ENCODE assay signal across 8 mouse cellular contexts in the genomic region with DNA sequence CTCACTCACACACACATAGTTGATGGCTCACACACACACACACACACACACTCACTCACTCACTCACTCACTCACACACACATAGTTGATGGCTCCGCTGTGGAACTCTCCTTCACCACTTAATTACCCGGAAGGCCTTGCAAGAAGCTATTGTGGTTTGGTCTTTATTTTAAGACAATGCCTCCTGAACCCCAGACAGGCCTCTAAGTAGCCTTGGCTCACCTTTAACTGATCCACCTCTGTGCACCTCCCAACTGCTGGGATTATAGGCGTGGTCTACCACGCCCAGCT. TPM values are rescaled to one million over a fixed set of nuclear protein-coding genes. Genes with fewer than 3 reads are reported as not detected.
DNase-seq lines count a peak whose midpoint lies in the region; ATAC-seq and TF ChIP-seq lines count a peak whose summit lies in the region.

No protein-coding gene starts in this region.

- TF ChIP-seq POLR2A in spleen, adult 2 months (IDR thresholded peaks at IDR 0.05; ENCODE audit: low read depth, low read length) = no peak
- TF ChIP-seq POLR2A in embryonic fibroblast, embryonic 13.5 days (IDR thresholded peaks at IDR 0.05; ENCODE audit: low read depth, low read length) = no peak

- DNase-seq in spleen, adult 2 months (ENCODE audit: low read depth in 1 of 2, low spot score in 2 of 2) = no peak
- no peak for DNase-seq in spleen, postnatal 4 days (ENCODE audit: low spot score in 2 of 2)
- DNase-seq in ovary, adult 18-20 months (ENCODE audit: low spot score) = no peak
- DNase-seq in gastrocnemius, postnatal 4 days (ENCODE audit: low spot score in 2 of 2) = no peak
- no peak for DNase-seq in left cerebral cortex, postnatal 36 days (ENCODE audit: low spot score in 2 of 2)

- H3K27ac ChIP-seq in spleen, adult 2 months (ENCODE audit: insufficient read depth, low read length) = no peak overlapping the region; the same call in 1 of the 2 replicates
- no peak overlapping the region for H3K27ac ChIP-seq in embryonic fibroblast, embryonic 13.5 days (ENCODE audit: insufficient read depth, low read length)
- H3K27ac ChIP-seq in limb, embryonic 15.5 days = no peak overlapping the region
- H3K27ac ChIP-seq in stomach, embryonic 14.5 days (ENCODE audit: low read length) = no peak overlapping the region

- no peaks in the 10 kb centered on the region for H3K9me3 ChIP-seq in limb, embryonic 15.5 days
- H3K9me3 ChIP-seq in stomach, embryonic 14.5 days (ENCODE audit: control insufficient read depth, low read depth, low read length) = no peaks in the 10 kb centered on the region

- no peaks in the 10 kb centered on the region for H3K36me3 ChIP-seq in spleen, adult 2 months (ENCODE audit: control insufficient read depth, insufficient read depth, low read length)
- H3K36me3 ChIP-seq in limb, embryonic 15.5 days = no peaks in the 10 kb centered on the region
- no peaks in the 10 kb centered on the region for H3K36me3 ChIP-seq in stomach, embryonic 14.5 days (ENCODE audit: control insufficient read depth, insufficient read depth, low read length)

- no peak overlapping the region for H3K9ac ChIP-seq in limb, embryonic 15.5 days
- H3K9ac ChIP-seq in stomach, embryonic 14.5 days (replicated peaks; ENCODE audit: low read depth, low read length) = no peak overlapping the region; the same call in 1 of the 2 replicates

- no peak for TF ChIP-seq CTCF in spleen, adult 2 months (IDR thresholded peaks at IDR 0.05; ENCODE audit: extremely low read depth, insufficient read depth, insufficient read length, insufficient replicate concordance)
- TF ChIP-seq CTCF in embryonic fibroblast, embryonic 13.5 days (IDR thresholded peaks at IDR 0.05; ENCODE audit: borderline replicate concordance, insufficient read depth, low read length) = no peak

- H3K4me3 ChIP-seq in spleen, adult 2 months (ENCODE audit: extremely low read depth, insufficient read depth, insufficient read length) = peak overlapping the region; percentile 91
- peak overlapping the region; percentile 77 for H3K4me3 ChIP-seq in embryonic fibroblast, embryonic 13.5 days (ENCODE audit: insufficient read depth, low read length)
- H3K4me3 ChIP-seq in limb, embryonic 15.5 days = peak overlapping the region; percentile 68
- H3K4me3 ChIP-seq in stomach, embryonic 14.5 days (ENCODE audit: low read depth, low read length) = peak overlapping the region; percentile 66

- H3K4me1 ChIP-seq in spleen, adult 2 months (ENCODE audit: control insufficient read depth, insufficient read depth, insufficient read length) = no peaks in the 10 kb centered on the region; the same call in 1 of the 2 replicates
- H3K4me1 ChIP-seq in embryonic fibroblast, embryonic 13.5 days (ENCODE audit: control insufficient read depth, insufficient read depth, low read length) = no peaks in the 10 kb centered on the region
- H3K4me1 ChIP-seq in limb, embryonic 15.5 days = peaks cover 20% of the 10 kb centered on the region
- peaks cover 6% of the 10 kb centered on the region for H3K4me1 ChIP-seq in stomach, embryonic 14.5 days (ENCODE audit: control insufficient read depth, insufficient read depth, low read length)

- 44% methylated on average over 4 of the region's 4 CpGs for WGBS in spleen, adult 2 months
- 22% methylated on average over 4 of the region's 4 CpGs for WGBS in limb, embryonic 15.5 days
- 13% methylated on average over 4 of the region's 4 CpGs for WGBS in stomach, embryonic 14.5 days

- peak overlapping the region; percentile 95 for H3K4me2 ChIP-seq in limb, embryonic 15.5 days
- H3K4me2 ChIP-seq in stomach, embryonic 14.5 days (replicated peaks; ENCODE audit: low read depth, low read length) = peak overlapping the region; percentile 64

- no peak for ATAC-seq in limb, embryonic 15.5 days (ENCODE audit: insufficient number of reproducible peaks, low FRiP score, low TSS enrichment, low read depth)
- no peak for ATAC-seq in stomach, embryonic 14.5 days (ENCODE audit: insufficient number of reproducible peaks, insufficient read depth, low FRiP score, low read depth)

- H3K27me3 ChIP-seq in spleen, adult 2 months (ENCODE audit: control insufficient read depth, insufficient read depth, low read length) = peaks cover 2% of the 10 kb centered on the region; the same call in 1 of the 2 replicates
- H3K27me3 ChIP-seq in limb, embryonic 15.5 days = peaks cover 30% of the 10 kb centered on the region
- H3K27me3 ChIP-seq in stomach, embryonic 14.5 days (ENCODE audit: control insufficient read depth, insufficient read depth, low read length) = 0 out of 2 replicates have a peak, but pooled peaks cover 9% of the 10 kb centered on the region

- intact Hi-C loops in left cerebral cortex, postnatal 36 days (cut with DNase I) = no loop called here

RNA-seq across cellular contexts. Expression of gene Tent5c, which starts 0.8 kb away (rescaled TPM):
- polyA plus RNA-seq in spleen, adult 2 months (2012; rRNA removed) = 30.8 and 55.0 TPM in 2 replicates
- 0.52 and 0.67 TPM in 2 replicates for polyA plus RNA-seq in embryonic fibroblast, embryonic 13.5 days (2011; ENCODE audit: insufficient read length, low read depth, missing spikeins)
- 8.9 and 10.5 TPM in 2 replicates for polyA plus RNA-seq in limb, embryonic 15.5 days (2015; fragmentation: Nextera tagmentation; extraction: Ambion mirVana)
- polyA plus RNA-seq in stomach, embryonic 14.5 days (2014; fragmentation: Nextera tagmentation; extraction: Ambion mirVana) = 4.8 and 7.3 TPM in 2 replicates
- 1 to 10 TPM; 4.0 to 6.5 TPM for total RNA-seq in gastrocnemius, postnatal 4 days (2021)
- total RNA-seq in left cerebral cortex, postnatal 36 days (2021) = 1 to 10 TPM; 2.3 to 2.4 TPM
